Mouse (Mus musculus): ENCODE results near the gene Hs3st1. TPM values are rescaled to one million over a fixed set of nuclear protein-coding genes. Genes with fewer than 3 reads are reported as not detected.
"Not testable (repeated sequence)": the region's sequence is repeated elsewhere in the genome, so short reads cannot be mapped to it uniquely, and the experiment has no call there.

Hs3st1 gene
- total RNA-seq (2014; rRNA removed): 0.27 and 0.37 TPM in 2 replicates
- polyA plus RNA-seq (2012; rRNA removed): 0.31 and 0.57 TPM in 2 replicates

- not testable (repeated sequence) for H3K36me3 ChIP-seq (ENCODE audit: control insufficient read depth, insufficient read depth, low read length); H3K27ac ChIP-seq (replicated peaks; ENCODE audit: insufficient read depth, low read depth, low read length); H3K4me1 ChIP-seq (ENCODE audit: control insufficient read depth, insufficient read depth, low read length); DNase-seq (ENCODE audit: extremely low read depth, low read depth, low spot score); H3K27me3 ChIP-seq (ENCODE audit: control insufficient read depth, insufficient read depth, low read length); H3K9ac ChIP-seq (ENCODE audit: low read depth, low read length); H3K79me2 ChIP-seq (ENCODE audit: control insufficient read depth, insufficient read depth, low read length); H3K4me3 ChIP-seq (ENCODE audit: insufficient read depth, low read depth, low read length)
- WGBS: 89% methylated on average over 15 of the region's 15 CpGs
These were observed at the start of gene Hs3st1 for GRCm38 (mm10) chr5:39755375-39755774. Hs3st1 (minus strand) TSS chr5:39755475.

GRCm38 (mm10) chr5:39804663-39805062, 49.4 kb upstream of the Hs3st1 start:
- Histone ChIP-seq H3K79me2 (ENCODE audit: control insufficient read depth, insufficient read depth, low read length) (no peaks in the 10 kb centered on the region), H3K36me3 (ENCODE audit: control insufficient read depth, insufficient read depth, low read length) (no peaks in the 10 kb centered on the region), H3K4me1 (ENCODE audit: control insufficient read depth, insufficient read depth, low read length) (no peaks in the 10 kb centered on the region), H3K9ac (ENCODE audit: low read depth, low read length) (no peak overlapping the region), H3K27me3 (ENCODE audit: control insufficient read depth, insufficient read depth, low read length) (no peaks in the 10 kb centered on the region), H3K27ac (replicated peaks; ENCODE audit: insufficient read depth, low read depth, low read length) (no peak overlapping the region), H3K4me3 (ENCODE audit: insufficient read depth, low read depth, low read length) (no peak overlapping the region)
- WGBS: 90% methylated on average over 5 of the region's 5 CpGs
- TF ChIP-seq POLR2A (IDR thresholded peaks at IDR 0.05; ENCODE audit: extremely low read depth, insufficient read depth, low read length) (no peak), CTCF (IDR thresholded peaks at IDR 0.05; ENCODE audit: low read depth, low read length) (no peak)
- DNase-seq (ENCODE audit: extremely low read depth, low read depth, low spot score): no peak

- H3K9ac ChIP-seq (ENCODE audit: low read depth, low read length): no peak overlapping the region
- H3K4me3 ChIP-seq (ENCODE audit: insufficient read depth, low read depth, low read length): no peak overlapping the region
- no peaks in the 10 kb centered on the region for H3K4me1 ChIP-seq (ENCODE audit: control insufficient read depth, insufficient read depth, low read length)
- TF ChIP-seq CTCF (IDR thresholded peaks at IDR 0.05; ENCODE audit: low read depth, low read length) (no peak), POLR2A (IDR thresholded peaks at IDR 0.05; ENCODE audit: extremely low read depth, insufficient read depth, low read length) (no peak)
- DNase-seq (ENCODE audit: extremely low read depth, low read depth, low spot score): no peak
- no peak overlapping the region for H3K27ac ChIP-seq (replicated peaks; ENCODE audit: insufficient read depth, low read depth, low read length)
- no peaks in the 10 kb centered on the region for H3K27me3 ChIP-seq (ENCODE audit: control insufficient read depth, insufficient read depth, low read length)
- WGBS: 27% methylated on average over 3 of the region's 3 CpGs
- H3K79me2 ChIP-seq (ENCODE audit: control insufficient read depth, insufficient read depth, low read length): no peaks in the 10 kb centered on the region
- H3K36me3 ChIP-seq (ENCODE audit: control insufficient read depth, insufficient read depth, low read length): no peaks in the 10 kb centered on the region
These were observed 48.7 kb upstream of the Hs3st1 start for GRCm38 (mm10) chr5:39803941-39804340.

- Histone ChIP-seq H3K27ac (replicated peaks; ENCODE audit: insufficient read depth, low read depth, low read length) (no peak overlapping the region), H3K9ac (ENCODE audit: low read depth, low read length) (no peak overlapping the region)
- no peak for TF ChIP-seq CTCF (IDR thresholded peaks at IDR 0.05; ENCODE audit: low read depth, low read length)
- TF ChIP-seq POLR2A (IDR thresholded peaks at IDR 0.05; ENCODE audit: extremely low read depth, insufficient read depth, low read length): no peak
These were observed 48.2 kb upstream of the Hs3st1 start for GRCm38 (mm10) chr5:39803457-39803856.

GRCm38 (mm10) chr5:39802110-39802509, 46.8 kb upstream of the Hs3st1 start:
- WGBS: 69% methylated on average over 3 of the region's 3 CpGs
- no peaks in the 10 kb centered on the region for H3K79me2 ChIP-seq (ENCODE audit: control insufficient read depth, insufficient read depth, low read length)
- no peak for DNase-seq (ENCODE audit: extremely low read depth, low read depth, low spot score)

More at GRCm38 (mm10) chr5:39803457-39803856, 48.2 kb upstream of the Hs3st1 start:
- no peak for DNase-seq (ENCODE audit: extremely low read depth, low read depth, low spot score)
- 79% methylated on average over 3 of the region's 3 CpGs for WGBS
- Histone ChIP-seq H3K4me3 (ENCODE audit: insufficient read depth, low read depth, low read length) (no peak overlapping the region), H3K4me1 (ENCODE audit: control insufficient read depth, insufficient read depth, low read length) (no peaks in the 10 kb centered on the region), H3K36me3 (ENCODE audit: control insufficient read depth, insufficient read depth, low read length) (no peaks in the 10 kb centered on the region), H3K79me2 (ENCODE audit: control insufficient read depth, insufficient read depth, low read length) (no peaks in the 10 kb centered on the region), H3K27me3 (ENCODE audit: control insufficient read depth, insufficient read depth, low read length) (no peaks in the 10 kb centered on the region)

GRCm38 (mm10) chr5:39777094-39777710, 21.9 kb upstream of the Hs3st1 start:
- H3K9ac ChIP-seq (ENCODE audit: low read depth, low read length): no peak overlapping the region
- H3K36me3 ChIP-seq (ENCODE audit: control insufficient read depth, insufficient read depth, low read length): no peaks in the 10 kb centered on the region
- no peaks in the 10 kb centered on the region for H3K79me2 ChIP-seq (ENCODE audit: control insufficient read depth, insufficient read depth, low read length)
- WGBS: 81% methylated on average over 7 of the region's 7 CpGs
- no peaks in the 10 kb centered on the region for H3K4me1 ChIP-seq (ENCODE audit: control insufficient read depth, insufficient read depth, low read length)
- no peak for DNase-seq (ENCODE audit: extremely low read depth, low read depth, low spot score)
- no peak overlapping the region for H3K4me3 ChIP-seq (ENCODE audit: insufficient read depth, low read depth, low read length)
- no peaks in the 10 kb centered on the region; the same call in 1 of the 2 replicates for H3K27me3 ChIP-seq (ENCODE audit: control insufficient read depth, insufficient read depth, low read length)
- TF ChIP-seq POLR2A (IDR thresholded peaks at IDR 0.05; ENCODE audit: extremely low read depth, insufficient read depth, low read length): no peak
- TF ChIP-seq CTCF (IDR thresholded peaks at IDR 0.05; ENCODE audit: low read depth, low read length): no peak
- no peak overlapping the region for H3K27ac ChIP-seq (replicated peaks; ENCODE audit: insufficient read depth, low read depth, low read length)

More at GRCm38 (mm10) chr5:39802110-39802509, 46.8 kb upstream of the Hs3st1 start:
- H3K4me1 ChIP-seq (ENCODE audit: control insufficient read depth, insufficient read depth, low read length): no peaks in the 10 kb centered on the region
- TF ChIP-seq POLR2A (IDR thresholded peaks at IDR 0.05; ENCODE audit: extremely low read depth, insufficient read depth, low read length) (no peak), CTCF (IDR thresholded peaks at IDR 0.05; ENCODE audit: low read depth, low read length) (no peak)
- H3K27ac ChIP-seq (replicated peaks; ENCODE audit: insufficient read depth, low read depth, low read length): no peak overlapping the region
- H3K36me3 ChIP-seq (ENCODE audit: control insufficient read depth, insufficient read depth, low read length): no peaks in the 10 kb centered on the region
- no peak overlapping the region for H3K4me3 ChIP-seq (ENCODE audit: insufficient read depth, low read depth, low read length)
- H3K9ac ChIP-seq (ENCODE audit: low read depth, low read length): no peak overlapping the region
- no peaks in the 10 kb centered on the region for H3K27me3 ChIP-seq (ENCODE audit: control insufficient read depth, insufficient read depth, low read length)

Data from liver, adult 2 months (tissue).